Mouse (Mus musculus): Measurements from ENCODE around the gene Phactr1.

GRCm38 (mm10) chr13:42696641-42697040 is 16.2 kb downstream of the Phactr1 start:
- TF ChIP-seq CHD2 (IDR thresholded peaks at IDR 0.05; ENCODE audit: low read depth, low read length) (no peak), ZC3H11A (IDR thresholded peaks at IDR 0.05; ENCODE audit: borderline replicate concordance, low read depth, low read length) (no peak), MAFK (IDR thresholded peaks at IDR 0.05; ENCODE audit: insufficient read depth, low read depth, low read length) (no peak)
